Mouse (Mus musculus): ENCODE measurements around the gene H2afy2. TPM values are rescaled to one million over a fixed set of nuclear protein-coding genes. Genes with fewer than 3 reads are reported as not detected.
A peak's percentile ranks its signal among the peaks of the same experiment; 100 is the strongest.

The H2afy2 gene
- 10 to 100 TPM in 2 of 4 experiments, 1 to 10 TPM in 2; 8.5 to 14.8 (median 9.9) TPM for total RNA-seq (2022)

DNA sequence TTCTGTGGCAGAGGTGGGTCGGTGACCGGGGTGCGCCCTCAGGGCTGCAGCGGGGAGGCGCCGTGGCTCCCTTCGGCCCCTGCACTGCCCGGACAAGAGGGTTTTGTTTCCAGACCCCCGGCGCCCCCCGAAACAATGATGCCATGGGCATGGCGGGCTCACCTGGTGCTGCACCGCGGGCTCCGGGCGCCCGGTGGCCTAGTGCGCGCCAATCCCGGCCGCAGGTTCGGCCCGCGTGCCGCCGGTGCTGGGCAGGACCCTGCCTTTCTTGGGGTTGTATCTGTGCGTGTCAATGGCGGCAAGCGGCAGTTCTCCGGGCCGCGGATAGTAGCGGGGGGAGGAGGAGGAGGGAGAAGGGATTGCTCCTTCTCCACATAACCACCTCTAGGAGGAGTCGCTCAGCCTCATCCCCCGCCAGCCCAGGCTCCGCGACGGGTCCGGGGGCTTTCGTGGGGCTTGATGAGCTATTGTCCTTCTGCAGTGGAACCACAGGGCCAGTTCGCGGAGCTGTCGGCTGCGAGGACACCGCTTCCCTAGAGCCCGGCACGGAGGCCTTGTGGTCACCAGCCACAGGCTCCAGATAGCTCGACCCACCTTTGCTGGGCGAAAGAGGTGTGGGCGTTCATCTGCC lies at the start of gene H2afy2:
H2afy2 (minus strand) TSS at position 527 of the 631 bp plus-strand sequence.
- DNase-seq = peak; percentile 34

DNA sequence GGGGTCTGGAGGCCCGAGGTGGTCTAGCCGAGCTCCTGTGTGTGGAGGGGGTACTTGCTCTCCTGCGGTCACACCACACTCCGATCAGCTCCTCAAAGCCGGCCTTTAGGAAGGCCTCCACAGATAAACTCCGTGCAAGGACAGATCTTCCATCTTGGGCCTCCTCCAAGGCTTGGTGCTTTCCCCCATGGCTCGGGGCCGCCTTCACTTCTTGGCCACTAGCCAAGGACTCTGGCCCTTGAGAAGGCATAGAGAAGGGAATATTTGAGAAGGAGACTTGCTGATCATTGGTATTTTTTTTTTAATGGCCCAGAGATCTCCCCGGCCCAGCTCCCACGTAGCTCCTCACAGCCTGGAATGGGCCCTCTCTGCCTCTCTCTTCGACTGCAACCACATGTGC lies 48.8 kb upstream of the H2afy2 start:
- DNase-seq = no peak

DNA sequence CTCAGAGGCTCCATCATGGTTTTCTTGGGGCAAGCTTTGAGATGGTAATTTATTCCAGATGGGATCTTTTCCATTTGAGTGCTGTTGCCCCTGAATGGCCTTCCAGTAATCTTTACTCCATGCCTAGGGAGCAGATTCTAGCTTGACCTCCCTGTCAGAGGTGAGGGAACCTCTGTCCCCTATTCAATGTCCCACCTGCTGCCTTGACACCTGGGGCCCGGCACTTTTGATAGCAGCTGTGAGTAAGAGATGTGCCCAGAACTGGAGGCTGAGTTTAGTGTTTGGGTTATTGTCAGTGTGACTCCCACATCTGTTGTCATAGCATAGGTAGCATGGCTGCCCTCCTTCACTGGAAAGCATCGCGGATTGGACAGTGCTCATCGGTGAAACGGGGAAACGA lies 47.8 kb upstream of the H2afy2 start:
- no peak for DNase-seq

DNA sequence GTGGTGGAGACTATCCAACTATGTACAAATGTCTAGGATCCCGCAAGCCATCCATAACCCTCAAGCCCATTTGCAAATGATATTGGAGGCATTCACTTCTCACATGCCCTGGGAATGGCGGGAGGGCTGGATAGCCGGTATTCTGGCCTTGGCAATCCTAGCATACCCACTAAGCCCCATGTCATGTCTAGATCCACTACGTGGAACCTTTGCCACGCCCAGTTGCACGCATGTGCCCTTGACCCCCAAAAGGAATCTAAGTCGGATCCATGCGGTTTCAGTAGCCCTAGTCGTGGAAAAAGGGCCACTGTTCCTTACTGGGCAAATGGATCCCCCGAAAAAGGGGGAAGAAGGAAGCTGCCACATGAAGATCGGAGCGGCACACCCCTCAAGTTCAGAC lies 47.3 kb upstream of the H2afy2 start:
- no peak for DNase-seq

DNA sequence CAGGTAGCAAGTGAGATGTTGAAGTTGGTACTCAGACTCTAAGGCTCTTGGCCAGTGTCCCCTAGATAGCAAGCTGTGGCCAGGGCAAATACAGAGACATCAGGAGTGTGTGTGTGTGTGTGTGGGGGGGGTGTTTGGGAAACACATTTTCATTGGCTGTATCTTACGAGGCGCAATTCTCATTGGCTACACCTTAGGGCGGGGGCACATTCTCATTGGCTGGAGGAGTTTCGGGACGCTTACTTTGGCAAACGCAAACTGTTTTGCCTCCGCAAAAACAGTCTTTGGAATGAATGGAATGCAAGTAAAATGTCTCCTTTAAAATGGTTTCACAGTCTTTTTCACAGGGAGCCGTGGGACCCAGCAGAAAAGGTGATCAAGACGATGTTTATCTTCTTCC lies 46.9 kb upstream of the H2afy2 start:
- no peak for DNase-seq

DNA sequence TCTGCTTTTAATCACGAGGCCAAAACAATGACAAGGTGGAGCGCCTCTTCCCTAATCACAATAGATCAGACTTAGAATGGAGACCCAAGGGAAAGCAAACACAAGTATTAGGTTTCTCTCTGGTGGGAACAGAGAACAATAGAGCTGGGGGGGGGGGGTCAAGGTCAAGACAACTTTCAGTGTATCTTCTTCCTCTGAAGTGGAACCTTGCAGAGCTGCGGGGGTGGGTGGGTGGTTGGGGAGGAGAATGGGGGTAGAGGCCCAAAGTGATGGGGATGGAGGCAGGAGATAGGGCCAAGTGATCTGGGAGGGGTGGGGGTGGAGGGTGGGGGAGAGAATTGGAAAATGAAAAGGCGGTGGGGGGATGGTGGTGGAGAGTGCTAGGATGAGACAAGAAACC lies 45.1 kb upstream of the H2afy2 start:
- DNase-seq = no peak

DNA sequence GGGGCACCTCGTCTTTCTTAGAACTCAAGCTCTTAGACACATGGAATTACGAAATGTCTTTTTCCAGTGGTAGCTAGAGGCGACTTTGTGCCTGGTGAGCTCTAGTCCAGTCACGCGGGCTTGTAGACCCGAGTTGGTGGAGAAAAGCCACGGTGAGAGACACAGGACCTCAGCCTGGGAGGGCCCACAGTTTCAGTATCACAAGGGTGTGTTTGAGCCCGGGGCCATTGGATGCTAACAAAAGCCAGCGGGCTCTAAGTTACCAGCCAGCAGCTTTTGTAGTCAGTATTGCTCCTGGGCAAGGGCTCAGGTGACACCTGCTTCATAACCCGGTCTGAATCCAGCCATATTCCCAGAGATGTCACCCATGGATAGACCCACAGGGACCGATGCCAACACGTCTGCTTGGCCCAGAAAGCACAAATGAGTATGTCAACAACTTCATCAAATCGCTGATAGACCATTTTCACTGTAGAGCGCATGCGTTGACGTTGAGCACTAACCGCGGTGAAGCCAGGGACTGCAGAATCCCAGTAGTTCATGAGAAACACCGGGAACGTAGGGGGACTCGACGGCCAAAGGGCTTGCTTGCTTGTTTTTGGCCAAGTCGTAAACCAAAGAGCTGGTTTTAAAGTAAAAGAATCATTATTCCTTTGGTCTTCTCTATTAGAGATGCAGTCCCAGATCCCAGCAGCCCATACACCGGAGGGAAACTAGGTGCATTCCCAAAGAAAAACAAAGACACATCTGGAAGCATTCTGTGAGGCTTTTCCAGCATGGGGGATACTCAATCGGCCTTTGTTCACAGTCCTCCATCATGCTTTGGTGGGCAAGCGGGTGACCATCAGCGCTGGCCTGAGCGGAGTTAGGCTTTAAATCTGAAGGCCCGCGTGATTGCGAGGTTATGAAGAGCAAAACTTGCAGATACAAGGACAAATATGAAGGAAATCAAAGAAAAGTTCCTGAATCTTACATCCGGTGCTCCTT lies 44.3 kb upstream of the H2afy2 start:
- DNase-seq = no peak

DNA sequence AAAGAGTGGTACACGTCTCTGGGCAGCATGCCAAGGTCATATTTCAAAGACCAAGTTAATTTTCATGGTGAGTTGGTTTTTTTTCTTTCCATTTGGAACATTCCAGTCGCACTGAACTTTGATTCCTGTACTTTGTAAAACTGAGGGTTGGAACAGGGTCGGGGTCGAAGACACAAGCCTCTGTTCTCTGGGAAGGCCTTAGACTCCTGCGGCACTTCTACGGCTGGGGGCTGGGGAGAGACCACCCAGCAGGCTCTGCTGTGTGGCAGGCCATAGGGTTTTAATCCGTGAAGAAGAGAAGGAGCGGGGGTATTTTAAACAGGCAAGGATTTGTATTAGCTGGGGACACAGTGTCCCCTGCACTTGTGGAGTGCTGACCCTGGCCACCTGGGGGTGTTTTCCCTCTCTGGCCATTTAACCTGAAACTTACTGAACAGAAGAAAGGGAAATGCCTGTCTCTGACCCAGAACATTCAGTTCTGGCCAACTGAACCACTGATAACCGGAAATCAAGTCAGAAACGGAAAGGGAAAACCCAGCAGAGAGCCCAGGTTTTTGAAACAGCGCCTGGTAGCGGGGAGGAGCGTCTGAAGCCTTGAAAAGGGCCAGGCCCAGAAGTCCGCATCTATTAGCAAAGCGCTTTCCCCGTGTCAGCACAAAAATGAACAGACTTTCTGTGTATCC lies 42.9 kb upstream of the H2afy2 start:
- peak; percentile 24 for DNase-seq

DNA sequence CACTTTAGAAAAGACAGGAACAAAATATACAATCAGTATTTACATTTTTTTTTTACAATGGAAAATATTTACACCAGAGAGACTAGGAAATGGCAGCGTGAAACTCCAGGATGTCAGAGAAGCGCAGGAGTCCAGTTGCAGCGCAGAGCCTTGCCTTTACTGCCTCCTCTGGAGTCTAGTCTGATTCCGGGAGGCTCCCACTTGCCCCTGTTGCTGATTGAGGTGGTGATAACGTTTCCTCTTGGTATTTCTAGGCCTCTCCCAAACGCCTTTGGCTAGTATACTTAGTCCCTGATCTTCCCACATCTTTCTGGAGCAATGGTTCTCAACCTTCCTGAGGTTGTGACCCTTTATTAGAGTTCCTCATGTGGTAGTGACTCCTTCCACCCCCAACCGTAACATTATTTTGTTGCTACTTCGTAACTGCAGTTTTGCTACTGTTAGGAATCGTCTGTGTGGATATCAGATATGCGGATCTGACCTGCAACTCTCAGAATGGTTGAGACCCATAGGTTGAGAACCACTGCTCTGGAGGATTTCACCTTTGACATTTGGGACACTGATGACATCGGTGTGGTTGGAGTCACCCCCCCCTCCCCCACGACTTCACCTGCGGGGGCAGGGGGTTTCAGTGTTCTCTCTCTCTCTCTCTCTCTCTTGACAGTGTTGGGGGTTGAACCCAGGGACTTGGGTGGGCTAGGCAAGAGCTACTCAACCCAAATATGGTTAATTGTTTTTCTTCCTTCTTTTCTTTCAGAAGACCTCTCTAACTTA lies 42.2 kb upstream of the H2afy2 start:
- no peak for DNase-seq

DNA sequence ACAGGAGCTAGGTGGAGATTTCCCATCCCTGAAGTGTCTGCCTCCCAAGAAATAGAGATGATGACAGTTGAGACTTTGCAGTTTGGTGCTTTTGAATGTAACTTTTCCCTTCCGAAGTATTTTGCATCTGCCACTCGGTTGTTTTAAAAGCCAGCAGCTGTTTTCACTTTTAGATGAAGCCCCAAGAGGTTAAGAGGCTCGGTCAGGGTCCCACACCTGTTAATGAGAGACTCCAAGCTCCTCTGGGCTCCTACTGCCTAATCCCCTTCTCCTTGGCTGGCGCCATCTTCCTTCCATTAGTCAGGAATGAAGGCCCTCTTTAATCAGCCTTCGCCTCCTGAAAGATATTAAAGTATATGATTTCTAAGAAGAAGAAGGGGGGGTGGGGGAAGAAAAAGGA lies 41.6 kb upstream of the H2afy2 start:
- DNase-seq = no peak

DNA sequence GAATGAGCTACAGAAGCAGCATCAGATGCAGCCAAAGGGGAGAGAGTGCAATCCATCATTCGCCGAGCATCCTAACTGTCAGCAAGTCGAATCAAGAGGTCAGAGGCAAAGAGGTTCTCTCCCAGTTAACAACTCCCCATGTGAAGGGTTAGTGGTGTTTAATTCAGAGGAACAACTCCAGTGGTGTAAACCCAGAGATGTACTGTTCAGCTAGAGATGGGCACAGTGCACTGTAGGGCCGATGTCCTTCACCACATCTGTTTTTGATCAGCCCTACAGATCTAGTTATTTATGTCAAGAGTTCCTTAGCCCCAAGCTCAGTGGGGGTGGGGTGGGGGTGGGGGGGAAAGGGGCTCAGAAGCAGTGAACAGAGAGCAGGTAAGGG lies 39.8 kb upstream of the H2afy2 start:
- no peak for DNase-seq

DNA sequence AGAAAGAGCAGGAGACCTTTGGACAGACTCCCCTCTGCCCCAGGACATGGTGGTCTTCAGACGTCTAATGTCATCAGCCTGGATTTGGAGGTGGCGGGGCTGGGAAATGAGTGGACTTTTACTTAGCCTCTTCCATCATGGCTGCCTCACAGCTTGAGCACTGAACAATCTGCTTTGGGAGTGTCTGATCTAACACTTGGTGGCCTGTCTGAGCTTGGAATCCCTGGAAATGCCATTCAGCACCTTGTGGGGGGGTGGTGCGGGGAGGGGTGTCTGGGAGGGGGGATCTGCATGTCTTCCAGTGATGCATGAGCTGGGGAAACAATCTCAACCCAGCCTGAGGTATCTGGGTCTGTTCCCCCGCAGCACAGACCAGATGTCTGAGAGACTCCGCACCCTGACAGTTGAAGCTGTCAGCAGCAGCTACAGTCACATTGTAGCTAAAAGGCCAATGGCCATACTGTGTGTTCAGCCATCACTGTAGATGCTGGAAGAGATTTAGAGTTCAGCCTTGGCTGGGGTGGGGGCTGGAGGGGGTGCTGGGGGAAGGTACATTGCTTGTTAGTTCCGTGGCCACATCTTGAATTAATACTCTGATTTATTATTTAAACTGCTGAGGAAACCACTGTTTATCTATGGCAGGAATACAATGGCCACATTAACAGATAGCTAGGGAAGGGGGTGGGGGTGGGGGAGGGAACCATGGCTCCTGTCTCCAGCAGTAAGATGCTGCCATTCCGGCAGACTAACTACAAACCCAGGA lies 39.2 kb upstream of the H2afy2 start:
- DNase-seq = no peak

DNA sequence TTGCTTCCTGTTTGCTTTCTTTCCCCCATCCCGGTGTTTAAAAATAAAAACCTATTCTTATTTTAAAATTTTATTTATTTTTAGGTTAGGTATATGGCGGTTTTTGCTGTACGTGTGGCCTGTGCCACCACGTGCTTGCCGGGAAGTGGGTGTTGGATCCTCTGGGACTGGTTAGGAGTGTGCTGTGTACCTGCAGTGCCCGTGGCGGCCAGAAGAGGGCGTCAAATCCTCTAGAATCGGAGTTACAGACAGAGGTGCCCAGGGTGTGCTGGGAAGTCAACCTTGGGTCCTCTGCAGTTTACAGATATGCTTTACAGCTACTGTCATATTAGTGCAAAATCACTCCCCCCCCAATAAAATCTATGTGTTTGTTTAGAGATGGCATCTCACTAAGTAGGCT lies 36.1 kb upstream of the H2afy2 start:
- DNase-seq = no peak

DNA sequence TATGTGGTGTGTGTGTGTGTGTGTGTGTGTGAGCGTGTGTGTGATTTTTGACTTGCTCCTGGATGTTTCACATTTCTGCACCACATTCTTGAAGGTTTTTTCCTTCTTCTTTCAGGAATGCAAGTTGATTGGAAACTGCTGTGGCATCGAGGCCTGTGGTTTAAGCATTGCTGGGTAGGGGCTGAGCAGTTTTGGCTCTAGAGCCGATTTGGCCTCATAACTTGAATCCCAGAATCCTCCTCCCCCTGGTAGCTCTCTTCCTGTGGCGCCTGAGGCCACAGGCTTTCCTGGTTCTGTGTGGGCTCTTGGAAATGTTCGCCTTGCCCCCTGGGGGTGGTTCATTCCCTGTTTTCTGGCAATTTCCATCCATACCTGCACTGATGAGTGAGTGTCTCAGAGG lies 28.0 kb upstream of the H2afy2 start:
- DNase-seq = no peak

DNA sequence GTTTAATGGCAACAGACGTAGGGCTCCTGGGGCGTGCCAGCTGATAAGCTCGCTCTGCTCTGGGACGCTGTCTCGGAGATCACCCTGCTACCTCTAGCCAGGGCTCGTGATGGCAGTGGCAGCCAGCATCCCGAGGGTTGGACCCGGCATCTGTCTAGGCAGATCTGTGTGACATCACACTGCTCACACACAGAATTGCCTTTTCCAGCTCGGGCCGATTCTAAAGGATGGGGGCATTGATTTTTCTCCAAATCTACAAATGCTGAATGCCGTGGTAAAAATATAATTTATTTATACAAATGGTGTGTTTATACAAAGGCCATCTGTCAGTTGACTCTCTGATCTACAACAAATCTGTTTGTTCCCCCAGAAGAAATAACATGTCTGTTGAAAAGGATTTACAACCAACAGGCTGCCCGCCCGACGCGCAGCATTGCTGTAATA lies 14.2 kb upstream of the H2afy2 start:
- DNase-seq = no peak

DNA sequence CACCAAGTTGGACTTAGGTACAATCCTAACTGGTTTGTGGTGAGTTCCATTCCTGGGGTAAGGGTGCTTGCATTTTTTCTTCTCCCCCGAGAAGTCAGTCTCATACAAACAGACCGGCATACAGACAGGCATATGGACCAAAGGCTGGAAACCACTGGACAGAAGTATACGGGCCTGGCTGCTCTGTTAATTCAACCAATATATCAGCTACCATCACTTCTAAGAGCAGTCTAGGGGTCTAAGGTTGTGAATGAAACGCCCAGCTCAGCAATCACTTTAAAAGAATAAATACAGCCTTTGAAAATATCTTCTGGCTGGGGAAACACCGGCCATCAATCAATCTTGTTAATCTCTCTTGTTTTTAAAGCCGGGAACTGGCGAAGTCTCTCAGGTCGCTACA lies 11.5 kb upstream of the H2afy2 start:
- DNase-seq = no peak

DNA sequence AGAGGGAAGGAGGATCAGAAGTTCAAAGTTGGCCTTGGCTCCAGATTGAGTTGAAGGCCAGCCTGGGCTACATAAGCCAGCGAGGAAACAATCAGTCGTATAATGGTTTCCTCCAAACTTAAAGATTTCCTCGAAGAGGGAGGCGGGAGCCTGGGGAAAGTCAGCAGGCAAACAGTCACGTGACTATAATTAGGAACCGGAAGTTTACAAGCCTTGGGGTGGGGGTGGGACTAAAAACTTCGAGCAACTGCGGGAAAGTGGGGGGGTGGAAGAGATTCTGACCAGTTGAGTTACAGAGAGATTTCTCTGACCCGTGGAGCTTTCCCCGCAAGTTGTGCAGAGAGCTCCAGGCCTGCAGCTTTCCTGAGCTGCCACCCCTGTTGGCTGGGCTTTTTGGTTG lies 11.0 kb upstream of the H2afy2 start:
- DNase-seq = no peak

DNA sequence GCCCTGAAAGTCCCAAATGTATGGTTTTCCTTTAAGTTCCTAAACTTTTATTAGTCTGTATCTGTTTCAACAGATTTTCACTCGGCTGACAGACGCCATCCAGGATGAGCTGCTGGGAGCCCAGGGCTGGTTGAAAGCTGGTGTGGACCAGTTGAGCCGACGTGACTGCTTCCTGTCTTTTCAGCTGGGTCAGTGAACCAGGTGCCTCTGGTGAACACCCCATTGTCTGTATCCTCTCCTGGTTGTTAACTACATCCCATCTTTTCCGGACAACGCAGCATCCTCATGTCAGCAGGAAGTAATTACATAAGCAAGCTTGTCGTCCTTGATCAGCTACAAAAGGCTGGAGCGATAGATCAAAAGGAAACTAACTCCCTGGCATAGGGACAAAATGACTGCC lies 9.1 kb upstream of the H2afy2 start:
- DNase-seq = no peak

DNA sequence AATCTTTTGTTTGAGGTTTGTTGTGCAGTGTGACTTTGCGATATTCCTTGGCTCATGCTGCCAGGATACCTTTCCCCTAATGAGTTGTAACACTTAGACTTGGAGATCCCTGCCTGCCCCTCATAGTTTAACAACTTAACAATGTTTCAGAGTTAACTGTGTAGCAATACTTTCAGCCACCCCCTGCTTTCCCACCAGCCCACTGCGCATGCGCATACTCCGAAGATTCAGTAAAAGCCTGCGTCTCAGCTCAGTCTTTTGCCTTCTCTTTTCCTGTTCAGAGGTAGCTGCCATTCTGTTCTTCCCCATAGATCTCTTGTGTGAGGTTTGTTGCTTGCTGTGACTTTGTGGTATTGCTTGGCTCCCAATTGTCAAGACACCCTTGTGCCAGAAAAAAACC lies 4.6 kb upstream of the H2afy2 start:
- no peak for DNase-seq

DNA sequence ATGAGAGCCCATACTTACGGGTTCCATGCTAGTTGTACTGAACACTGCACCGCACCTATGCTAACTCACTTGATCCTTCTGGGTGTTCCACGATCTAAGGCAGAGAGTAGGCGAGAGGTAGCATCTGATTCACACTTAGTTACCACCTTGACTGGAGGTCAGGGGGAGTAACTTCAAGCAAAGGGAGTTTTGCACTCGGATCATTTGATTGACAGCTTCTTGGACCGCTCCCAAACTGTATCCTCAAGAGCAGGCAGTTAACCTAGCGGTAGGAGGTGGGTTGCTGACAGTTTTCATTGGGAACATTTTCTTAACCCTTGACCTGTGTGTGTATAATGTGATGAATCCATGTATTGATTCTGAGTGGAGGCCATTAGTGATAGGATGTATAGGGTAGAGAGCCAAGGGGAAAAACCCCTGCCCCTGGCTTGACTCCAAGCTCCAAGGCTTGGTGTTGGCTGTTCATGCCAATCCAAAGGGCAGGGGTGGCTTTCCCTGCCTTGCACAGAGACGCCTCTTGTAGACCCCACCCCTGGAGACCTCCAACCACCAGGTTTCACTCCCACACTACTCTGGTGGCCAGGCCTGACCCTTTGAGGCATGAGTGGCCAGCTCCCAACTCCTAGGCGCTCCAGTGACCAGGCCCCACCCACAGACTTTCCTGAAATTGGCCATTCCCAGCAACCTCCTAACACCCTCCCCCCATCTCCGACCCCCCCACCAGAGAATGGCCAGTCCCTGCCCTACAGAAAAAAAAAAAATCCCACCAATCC lies 3.8 kb upstream of the H2afy2 start:
- no peak for DNase-seq

DNA sequence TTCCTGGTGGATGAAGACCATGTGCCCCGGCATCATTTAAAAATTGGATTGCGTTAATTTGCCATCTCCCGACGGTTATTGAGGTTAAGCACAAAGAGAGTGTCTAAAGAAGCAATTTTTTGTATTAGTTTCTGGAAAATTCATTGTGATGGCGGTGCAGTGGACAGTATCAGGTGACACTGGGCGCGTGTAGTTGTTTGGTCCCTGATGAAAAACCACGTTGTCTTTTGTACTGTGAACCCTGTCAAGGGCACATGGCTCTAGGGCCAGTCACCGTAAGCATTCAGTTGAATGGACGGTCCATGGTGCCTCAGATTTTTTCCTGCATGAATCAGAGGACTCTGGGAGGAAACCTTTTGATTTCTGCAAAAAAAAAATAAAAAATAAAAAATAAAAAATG lies 467 bp upstream of the H2afy2 start:
- peak; percentile 10 for DNase-seq
